In genomic region chr5:25848058-25848457, GRCm38 (mm10) we compare ENCODE assay signal across 11 mouse cellular contexts.
A peak's percentile ranks its signal among the peaks of the same experiment; 100 is the strongest.
DNase-seq lines count a peak whose midpoint lies in the region; ATAC-seq and TF ChIP-seq lines count a peak whose summit lies in the region.
"Had no signal": no experiment of that assay in that cellular context is flagged by ENCODE, and none has a peak within 500 bp of the region (broad histone marks: within the 10 kb centered on the region; RNA-seq: fewer than 3 reads in every experiment).

No protein-coding gene starts in this region.

- H3K27me3 ChIP-seq in midbrain, embryonic 11.5 days (ENCODE audit: control insufficient read depth, insufficient read depth, low read length): no peaks in the 10 kb centered on the region
- H3K27me3 ChIP-seq in stomach, postnatal 0 days (ENCODE audit: control insufficient read depth, insufficient read depth, low read length): no peaks in the 10 kb centered on the region
- H3K27me3 ChIP-seq: embryonic facial prominence, embryonic 15.5 days; liver, embryonic 13.5 days; stomach, embryonic 15.5 days had no signal

- ATAC-seq in midbrain, embryonic 11.5 days (ENCODE audit: low FRiP score): 0 out of 2 replicates have a peak, but pooled peaks have one; percentile 61
- no peak for ATAC-seq in stomach, postnatal 0 days (ENCODE audit: low FRiP score, low TSS enrichment)
- no peak for ATAC-seq in inflammation-experienced regulatory T-cells, adult 6 months

- no peaks in the 10 kb centered on the region for H3K4me1 ChIP-seq in midbrain, embryonic 11.5 days (ENCODE audit: control insufficient read depth, insufficient read depth, low read length)
- H3K4me1 ChIP-seq in stomach, postnatal 0 days (replicated peaks; ENCODE audit: control insufficient read depth, insufficient read depth): no peaks in the 10 kb centered on the region
- H3K4me1 ChIP-seq: embryonic facial prominence, embryonic 15.5 days; liver, embryonic 13.5 days; stomach, embryonic 15.5 days had no signal

- no peak overlapping the region for H3K4me3 ChIP-seq in midbrain, embryonic 11.5 days (ENCODE audit: low read depth, low read length)
- no peak overlapping the region for H3K4me3 ChIP-seq in stomach, postnatal 0 days (ENCODE audit: low read depth, low read length)
- H3K4me3 ChIP-seq: embryonic facial prominence, embryonic 15.5 days; liver, embryonic 13.5 days; stomach, embryonic 15.5 days had no signal

- H3K4me2 ChIP-seq in midbrain, embryonic 11.5 days: no peak overlapping the region
- no peak overlapping the region for H3K4me2 ChIP-seq in stomach, postnatal 0 days (replicated peaks; ENCODE audit: low read depth)
- H3K4me2 ChIP-seq: embryonic facial prominence, embryonic 15.5 days; liver, embryonic 13.5 days; stomach, embryonic 15.5 days had no signal

- no peak overlapping the region for H3K27ac ChIP-seq in midbrain, embryonic 11.5 days (ENCODE audit: low read depth, low read length)
- H3K27ac ChIP-seq in stomach, postnatal 0 days (replicated peaks): no peak overlapping the region
- H3K27ac ChIP-seq: embryonic facial prominence, embryonic 15.5 days; liver, embryonic 13.5 days; stomach, embryonic 15.5 days had no signal

- TF ChIP-seq CTCF in stomach, postnatal 0 days (IDR thresholded peaks at IDR 0.05; ENCODE audit: low read depth): peak; percentile 62

- no peak overlapping the region for H3K9ac ChIP-seq in midbrain, embryonic 11.5 days (ENCODE audit: low read length)
- no peak overlapping the region for H3K9ac ChIP-seq in stomach, postnatal 0 days (ENCODE audit: low read length)
- H3K9ac ChIP-seq: embryonic facial prominence, embryonic 15.5 days; liver, embryonic 13.5 days; stomach, embryonic 15.5 days had no signal

- DNase-seq in left cerebral cortex, adult 18-20 months (ENCODE audit: low spot score in 2 of 2): peak; percentile 61 to 64
- no peak for DNase-seq in left cerebral cortex, adult 11 months (ENCODE audit: low spot score)
- peak; percentile 68 for DNase-seq in adrenal gland, postnatal 10 days
- DNase-seq in embryo, embryonic 10.5 days (ENCODE audit: low spot score): peak; percentile 70
- DNase-seq in kidney, postnatal 10 days: peak; percentile 68
- no peak for DNase-seq in midbrain, embryonic 11.5 days (ENCODE audit: low spot score, missing footprints)
- DNase-seq in stomach, postnatal 0 days (ENCODE audit: low spot score): peak; percentile 27
- DNase-seq: liver, embryonic 13.5 days had no signal

- no peaks in the 10 kb centered on the region for H3K9me3 ChIP-seq in midbrain, embryonic 11.5 days (ENCODE audit: control insufficient read depth, low read length)
- no peaks in the 10 kb centered on the region for H3K9me3 ChIP-seq in stomach, postnatal 0 days (ENCODE audit: control insufficient read depth, low read length)
- H3K9me3 ChIP-seq: embryonic facial prominence, embryonic 15.5 days; liver, embryonic 13.5 days; stomach, embryonic 15.5 days had no signal

- TF ChIP-seq EP300 in stomach, postnatal 0 days (optimal IDR thresholded peaks at IDR 0.05): no peak

- WGBS in midbrain, embryonic 11.5 days: 47% methylated on average over 9 of the region's 9 CpGs
- WGBS in stomach, postnatal 0 days: 48% methylated on average over 9 of the region's 9 CpGs

- H3K36me3 ChIP-seq in midbrain, embryonic 11.5 days (ENCODE audit: control insufficient read depth, insufficient read depth, low read length): no peaks in the 10 kb centered on the region
- no peaks in the 10 kb centered on the region for H3K36me3 ChIP-seq in stomach, postnatal 0 days (ENCODE audit: control insufficient read depth, insufficient read depth, low read length)
- H3K36me3 ChIP-seq: embryonic facial prominence, embryonic 15.5 days; liver, embryonic 13.5 days; stomach, embryonic 15.5 days had no signal

Comparison
In these comparisons a context has a peak if more than half of its experiments do, and no peak if none do; other contexts are left out.
1. DNase-seq: peak in left cerebral cortex, adult 18-20 months (2 of 2), adrenal gland, postnatal 10 days (single experiment), embryo, embryonic 10.5 days (single experiment), kidney, postnatal 10 days (single experiment) and stomach, postnatal 0 days (single experiment); none in left cerebral cortex, adult 11 months (single experiment) and midbrain, embryonic 11.5 days (single experiment).